Mouse (Mus musculus): ENCODE data around the gene Hoxd13.

- TF ChIP-seq GATA1 (IDR thresholded peaks at IDR 0.05; ENCODE audit: borderline replicate concordance, low read length) (no peak), FLI1 (IDR thresholded peaks at IDR 0.05; ENCODE audit: low read length) (no peak)
Measured at GRCm38 (mm10) chr2:74620368-74620767, 47.7 kb upstream of the Hoxd13 start.

Measured in megakaryocyte, embryonic 14.5 days (primary cell).